Mouse (Mus musculus): ENCODE results near the gene Bpifb4.

Gene Bpifb4

GRCm38 (mm10) chr2:154005734-154006133, 67.7 kb downstream of the Bpifb4 start:
- DNase-seq: no peak

DNA sequence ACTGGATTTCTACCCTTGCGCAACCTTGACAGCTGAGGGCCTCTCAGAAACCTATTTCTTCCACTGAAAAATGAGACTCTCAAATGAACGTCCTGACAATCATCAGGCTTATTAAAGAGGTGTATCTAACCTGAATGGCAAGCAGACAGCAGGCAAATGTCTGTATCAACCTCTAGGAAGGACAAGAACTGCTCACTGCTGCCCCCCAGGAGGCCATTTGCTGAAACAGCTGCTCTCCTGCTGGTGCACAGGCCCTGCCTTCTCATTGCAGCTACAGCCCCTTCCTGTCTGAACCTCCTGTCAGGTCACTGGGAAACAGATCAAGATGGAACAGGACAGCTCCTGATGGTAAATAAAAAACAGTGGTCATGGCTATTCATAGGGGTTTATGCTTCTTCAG, 68.3 kb downstream of the Bpifb4 start:
- DNase-seq: peak in 1 of 2 experiments; percentile 10

GRCm38 (mm10) chr2:154007381-154007780, 69.4 kb downstream of the Bpifb4 start:
- no peak for DNase-seq

GRCm38 (mm10) chr2:154007965-154008364, 70.0 kb downstream of the Bpifb4 start, which contains the start of gene Bpifa2:
Bpifa2 (plus strand) TSS chr2:154008265.
- no peak for DNase-seq

All from cerebellum, adult 18-20 months (tissue).